Mouse (Mus musculus) megakaryocyte progenitor cell, adult 5-6 weeks (primary cell): ENCODE results near the gene Fbxl5. TPM values are rescaled to one million over a fixed set of nuclear protein-coding genes. Genes with fewer than 3 reads are reported as not detected.
A peak's percentile ranks its signal among the peaks of the same experiment; 100 is the strongest.

ENCODE experiments used
- ATAC-seq: replicated peaks from 2 replicates; pipeline ENCODE4 v1.8.0; 2016; ENCODE audit warnings: mild to moderate bottlenecking, moderate TSS enrichment, inconsistent platforms; ENCODE audit not compliant: poor library complexity
- total RNA-seq, 2 experiments: library from RNA; stranded (forward) in 1 of 2; stranded (reverse) in 1 of 2; fragments of 157-497, 149-512 nt in 1 of 2; fragments of 200-1000 nt in 1 of 2; gene quantifications; 2 replicates each; pipeline versions ENCODE4 v1.2.3 to v1.2.4; 2015 to 2017

Fbxl5 gene
- total RNA-seq (2015) = 34.7 and 37.2 TPM in 2 replicates
- 35.6 and 47.4 TPM in 2 replicates for total RNA-seq (2017)

- no peak for ATAC-seq
These were observed at the start of gene Fbxl5 for GRCm38 (mm10) chr5:43821538-43821937. Fbxl5 (minus strand) TSS chr5:43821638.

GRCm38 (mm10) chr5:43868711-43869600 is 47.5 kb upstream of the Fbxl5 start:
- peak; percentile 37 for ATAC-seq

GRCm38 (mm10) chr5:43868253-43868652 is 46.8 kb upstream of the Fbxl5 start, which contains the start of gene Cd38:
Cd38 (plus strand) TSS chr5:43868553.
- ATAC-seq = no peak

- no peak for ATAC-seq
These were observed 43.9 kb upstream of the Fbxl5 start for GRCm38 (mm10) chr5:43865316-43865715.

DNA sequence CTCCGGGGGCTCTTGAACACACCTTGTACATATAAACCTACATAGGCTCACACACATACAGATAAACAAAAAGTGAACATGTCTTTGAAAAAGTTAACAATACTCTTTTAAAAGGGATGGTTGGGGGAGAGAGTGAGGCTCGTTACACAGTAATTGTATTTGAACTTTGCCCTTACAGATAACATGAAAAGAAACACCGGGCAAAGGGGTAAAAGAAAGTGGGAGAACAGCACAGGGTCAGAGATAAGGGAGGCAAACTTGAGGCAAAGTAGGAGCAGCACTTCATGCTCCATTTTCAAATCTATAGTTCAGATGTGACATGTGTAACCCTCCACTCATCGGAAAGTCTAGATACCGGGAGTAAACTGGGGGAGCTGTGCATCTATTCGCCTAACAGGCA is 42.2 kb upstream of the Fbxl5 start:
- ATAC-seq = no peak

GRCm38 (mm10) chr5:43860670-43861431 is 39.4 kb upstream of the Fbxl5 start:
- peak; percentile 65 for ATAC-seq

GRCm38 (mm10) chr5:43860096-43860495 is 38.7 kb upstream of the Fbxl5 start:
- no peak for ATAC-seq

DNA sequence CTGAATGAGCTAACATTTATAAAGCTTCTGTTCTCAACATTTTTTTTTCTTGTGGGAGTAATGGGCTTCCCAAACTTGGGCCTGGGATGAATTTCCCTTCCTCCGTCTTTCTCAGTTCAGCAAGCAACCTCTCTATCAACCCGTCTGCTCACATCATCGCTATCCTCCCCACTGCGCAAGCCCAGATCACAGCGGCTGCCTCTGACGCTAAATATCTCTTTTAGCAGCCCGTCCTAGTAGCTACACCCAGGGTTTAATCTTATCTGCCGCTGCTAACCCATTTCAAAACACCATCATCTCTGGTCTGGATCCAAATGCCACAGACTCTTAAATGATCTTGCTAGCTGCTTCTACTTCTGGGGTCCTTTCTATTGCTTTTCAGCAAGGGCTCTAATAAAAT is 38.2 kb upstream of the Fbxl5 start:
- ATAC-seq = no peak

DNA sequence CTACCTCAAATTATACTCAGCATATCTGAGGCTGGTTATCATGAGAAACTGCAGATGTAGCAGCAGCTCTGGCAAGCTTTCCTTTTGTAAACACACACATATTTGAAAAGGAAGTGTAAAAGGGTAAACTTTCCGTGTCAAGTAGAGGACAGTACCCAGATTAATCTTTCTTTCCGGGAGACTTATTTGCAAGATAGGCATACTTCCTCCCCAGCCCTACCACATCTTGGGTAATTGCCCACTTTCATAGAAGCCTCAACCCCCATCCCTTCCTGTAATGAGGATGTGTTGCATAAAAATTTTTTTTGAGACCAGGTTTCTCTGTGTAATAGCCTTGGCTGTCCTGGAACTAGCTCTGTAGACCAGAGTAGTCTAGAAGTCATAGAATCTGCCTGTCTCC is 34.3 kb upstream of the Fbxl5 start:
- peak; percentile 92 for ATAC-seq

GRCm38 (mm10) chr5:43853868-43854488 is 32.5 kb upstream of the Fbxl5 start:
- ATAC-seq = peak; percentile 47

DNA sequence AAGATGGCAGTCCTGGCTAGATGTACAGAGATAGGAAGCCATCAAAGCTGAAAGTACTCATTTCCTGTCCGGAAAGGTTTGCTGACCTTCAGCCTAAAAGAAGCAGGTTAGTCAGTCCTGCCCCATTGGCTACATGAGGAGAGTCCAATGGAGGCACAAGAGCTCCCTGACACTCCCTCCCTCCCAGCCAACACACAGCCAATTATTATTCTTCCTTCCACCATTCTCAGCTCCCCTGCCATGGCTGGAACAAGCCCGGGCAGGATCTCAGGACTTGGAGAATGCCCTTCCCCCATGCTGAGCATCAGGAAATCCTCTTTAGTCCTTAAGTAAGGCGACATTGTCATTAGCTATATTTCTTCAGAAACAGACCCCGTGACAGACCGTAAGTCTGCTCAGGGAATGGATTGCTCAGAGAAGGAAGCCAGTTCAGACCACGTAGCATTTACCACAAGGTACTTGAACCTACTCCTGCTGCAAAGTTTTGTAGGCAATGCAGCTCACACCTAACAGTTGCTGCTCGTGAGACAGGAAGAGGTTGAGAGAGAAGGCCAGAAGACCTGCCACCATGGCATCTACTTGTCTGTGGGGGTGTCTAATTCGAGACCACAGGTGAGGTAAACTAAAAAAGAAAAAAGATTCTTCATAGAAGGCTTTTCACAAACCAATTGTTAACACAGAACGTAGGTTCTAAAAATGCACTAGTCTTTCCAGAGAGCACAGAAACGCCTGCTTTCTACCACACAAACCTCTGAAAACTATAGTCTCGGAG is 31.8 kb upstream of the Fbxl5 start:
- peak; percentile 53 for ATAC-seq

GRCm38 (mm10) chr5:43848275-43848674 is 26.8 kb upstream of the Fbxl5 start:
- ATAC-seq = peak; percentile 58

DNA sequence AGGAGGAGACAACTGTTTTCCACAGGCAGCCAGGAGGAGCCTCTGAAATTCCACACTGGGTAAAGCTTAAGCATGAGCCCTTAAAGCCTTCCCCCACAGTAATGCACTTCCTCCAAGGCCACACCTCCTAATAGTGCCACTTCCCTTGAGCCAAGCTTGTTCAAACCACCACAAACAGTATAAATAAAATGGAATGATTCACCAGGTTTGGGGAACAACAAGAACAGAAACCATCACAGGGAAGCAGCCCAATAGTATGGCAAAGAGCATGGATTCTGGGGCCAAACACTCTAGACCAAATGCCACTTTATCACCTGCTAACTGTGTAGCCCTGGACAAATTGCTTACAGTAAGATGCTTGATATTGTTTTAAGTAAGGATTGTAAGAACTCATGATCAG is 26.1 kb upstream of the Fbxl5 start:
- peak; percentile 50 for ATAC-seq

GRCm38 (mm10) chr5:43846227-43846626 is 24.8 kb upstream of the Fbxl5 start:
- ATAC-seq = no peak

- ATAC-seq = 0 out of 2 replicates have a peak, but pooled peaks have one; percentile 27
These were observed 24.2 kb upstream of the Fbxl5 start for GRCm38 (mm10) chr5:43845646-43846045.

DNA sequence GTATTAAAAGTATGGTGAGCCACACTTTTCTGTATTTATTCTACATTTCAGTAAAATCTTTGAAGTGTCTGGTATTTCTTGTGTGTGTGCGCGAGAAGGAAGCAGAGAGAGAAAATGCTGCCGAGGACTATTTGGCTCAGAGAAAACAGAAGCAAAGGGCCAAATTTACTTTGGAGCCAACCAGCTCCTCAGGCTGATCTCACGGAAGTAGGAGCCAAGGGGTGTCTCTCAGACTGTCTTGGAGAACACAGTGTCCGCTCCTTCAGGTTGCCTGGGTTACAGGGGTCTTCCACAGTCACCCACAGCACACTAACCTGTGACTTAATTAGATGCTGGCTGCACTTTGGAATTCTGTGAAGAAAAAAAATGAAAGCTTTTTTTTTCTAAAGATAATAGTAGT is 23.6 kb upstream of the Fbxl5 start:
- no peak for ATAC-seq

DNA sequence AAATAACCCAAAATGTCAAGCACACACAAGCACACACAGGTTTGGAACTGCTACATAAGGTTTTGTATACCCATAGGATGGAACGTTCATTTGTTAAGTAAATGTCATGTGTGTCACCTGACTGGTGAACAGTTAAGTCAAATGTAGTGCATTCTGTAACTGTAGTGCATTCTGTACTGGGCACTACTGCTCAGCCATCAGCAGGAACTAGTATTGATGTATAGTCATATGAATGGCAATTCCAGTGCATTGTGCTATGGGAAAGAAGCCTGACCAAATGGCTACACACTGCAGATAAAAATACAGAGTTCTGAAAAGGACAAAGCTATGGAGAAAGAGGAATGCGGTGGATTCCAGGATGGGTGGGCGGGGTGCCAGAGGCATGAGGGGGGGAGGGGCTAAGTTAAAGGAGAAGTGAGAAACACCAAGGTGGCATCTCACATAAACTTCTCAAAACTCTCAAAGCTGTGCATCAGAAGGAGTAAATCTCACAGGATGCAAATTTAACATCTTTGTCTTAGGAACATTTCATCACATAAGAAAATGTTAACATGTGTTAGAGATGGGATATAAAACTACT is 21.2 kb upstream of the Fbxl5 start:
- ATAC-seq = no peak

- ATAC-seq = no peak
These were observed 20.5 kb upstream of the Fbxl5 start for GRCm38 (mm10) chr5:43842011-43842285.

DNA sequence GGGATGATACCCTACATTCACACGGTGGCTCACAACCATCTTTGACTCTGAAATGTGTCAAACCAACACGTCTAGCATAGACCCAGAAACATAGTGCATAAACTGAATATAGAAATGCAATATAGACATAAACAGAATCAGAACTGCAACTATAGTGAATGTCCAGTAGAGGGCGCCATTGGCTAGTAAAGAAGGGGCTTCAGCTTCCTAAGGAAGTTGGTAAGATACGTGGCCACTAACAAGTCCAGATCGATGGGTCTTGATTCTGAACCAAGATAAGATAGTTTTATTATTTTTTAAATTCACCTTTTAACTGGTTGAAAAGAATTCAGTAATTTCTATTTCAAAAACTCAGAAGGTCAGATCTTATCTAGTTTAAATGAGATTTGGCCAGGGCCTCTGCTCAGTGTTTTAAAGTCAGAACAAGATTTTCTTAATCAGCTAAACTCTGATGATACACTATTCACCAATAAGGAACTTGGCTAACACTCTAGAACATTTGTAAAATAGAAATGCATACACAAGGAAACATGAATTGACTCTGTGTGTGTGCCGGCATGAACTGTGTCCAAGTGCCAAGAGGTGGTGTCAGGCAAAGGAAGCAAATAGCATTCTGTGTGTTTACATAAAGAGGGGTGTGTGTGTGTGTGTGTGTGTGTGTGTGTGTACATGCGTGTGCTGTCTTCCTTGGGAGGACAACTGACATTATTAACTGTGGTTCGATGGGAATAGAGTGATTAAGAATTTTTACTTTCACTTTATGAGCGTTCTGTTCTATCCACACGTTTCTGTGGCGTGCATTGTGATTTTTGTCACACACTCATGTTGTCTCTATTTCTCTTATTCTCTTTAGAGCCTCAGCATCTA is 19.9 kb upstream of the Fbxl5 start:
- peak; percentile 89 for ATAC-seq

DNA sequence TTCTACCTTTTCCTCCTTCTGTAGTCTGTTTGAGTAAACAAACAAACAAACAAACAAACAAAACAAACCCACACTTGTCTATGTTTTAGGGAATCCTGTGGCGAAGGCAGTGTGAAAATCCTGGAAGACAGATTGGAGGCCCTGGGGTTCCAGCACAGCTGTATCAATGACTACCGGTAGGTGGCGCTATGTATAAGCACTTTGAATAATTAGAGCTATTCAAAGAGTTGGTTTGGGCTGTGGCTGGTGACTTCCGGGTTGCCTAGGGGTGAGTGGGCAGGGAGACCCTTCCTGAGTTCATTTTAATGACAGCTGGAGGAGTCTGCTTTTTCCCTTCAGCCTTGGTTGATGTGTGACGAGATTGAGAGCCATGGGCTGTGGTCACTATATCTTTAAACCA is 15.9 kb upstream of the Fbxl5 start:
- ATAC-seq = peak; percentile 75
